Mouse (Mus musculus) bone marrow macrophage, adult 2 months (primary cell): Measurements from ENCODE around the gene Fcor. TPM values are rescaled to one million over a fixed set of nuclear protein-coding genes. Genes with fewer than 3 reads are reported as not detected.

Experiments used
- H3K27ac ChIP-seq: 2 replicates; pipeline ENCODE4 v1.5.1; 2012; ENCODE audit warnings: low read depth, low read length; ENCODE audit not compliant: insufficient read depth
- H3K4me1 ChIP-seq: 2 replicates; pipeline ENCODE4 v1.6.1; 2012; ENCODE audit warnings: low read length; ENCODE audit not compliant: control insufficient read depth, insufficient read depth
- H3K4me3 ChIP-seq: 2 replicates; pipeline ENCODE4 v1.5.1; 2012; ENCODE audit warnings: mild to moderate bottlenecking, low read length, moderate library complexity; ENCODE audit not compliant: insufficient read depth
- CTCF ChIP-seq: IDR thresholded peaks from 2 replicates; pipeline ENCODE4 v1.5.1; 2012; ENCODE audit warnings: low read depth, mild to moderate bottlenecking, low read length, moderate library complexity
- POLR2A ChIP-seq: IDR thresholded peaks from 2 replicates; pipeline ENCODE4 v1.6.1; 2012; ENCODE audit warnings: mild to moderate bottlenecking, low read depth, low read length, borderline replicate concordance
- polyA plus RNA-seq: library from polyadenylated mRNA; stranded (reverse); fragments of >200 nt; gene quantifications from 2 replicates; pipeline ENCODE4 v1.2.4, GENCODE M21; 2012; ENCODE audit not compliant: missing spikeins, insufficient read depth, insufficient read length

The Fcor gene
- polyA plus RNA-seq, 1 experiment, result 4.5 TPM

GRCm38 (mm10) chr8:3690774-3691173, 18.6 kb upstream of the Fcor start:
- no peak for TF ChIP-seq CTCF
- TF ChIP-seq POLR2A, result no peak
- no peak overlapping the region for H3K27ac ChIP-seq
- H3K4me1 ChIP-seq, result no peaks in the 10 kb centered on the region
- H3K4me3 ChIP-seq, result no peak overlapping the region

- Histone ChIP-seq H3K4me3 (no peak overlapping the region), H3K27ac (no peak overlapping the region), H3K4me1 (no peaks in the 10 kb centered on the region)
- TF ChIP-seq POLR2A (no peak), CTCF (no peak)
Measured at GRCm38 (mm10) chr8:3687537-3687936, 15.4 kb upstream of the Fcor start.

- H3K27ac ChIP-seq, result no peak overlapping the region
- no peak overlapping the region for H3K4me3 ChIP-seq
- no peak for TF ChIP-seq CTCF
- TF ChIP-seq POLR2A, result no peak
- H3K4me1 ChIP-seq, result no peaks in the 10 kb centered on the region
Measured at GRCm38 (mm10) chr8:3685422-3685821, 13.3 kb upstream of the Fcor start.

- Histone ChIP-seq H3K4me1 (no peaks in the 10 kb centered on the region), H3K27ac (no peak overlapping the region), H3K4me3 (no peak overlapping the region)
- TF ChIP-seq POLR2A (no peak), CTCF (no peak)
Measured at GRCm38 (mm10) chr8:3684530-3684929, 12.4 kb upstream of the Fcor start.

DNA sequence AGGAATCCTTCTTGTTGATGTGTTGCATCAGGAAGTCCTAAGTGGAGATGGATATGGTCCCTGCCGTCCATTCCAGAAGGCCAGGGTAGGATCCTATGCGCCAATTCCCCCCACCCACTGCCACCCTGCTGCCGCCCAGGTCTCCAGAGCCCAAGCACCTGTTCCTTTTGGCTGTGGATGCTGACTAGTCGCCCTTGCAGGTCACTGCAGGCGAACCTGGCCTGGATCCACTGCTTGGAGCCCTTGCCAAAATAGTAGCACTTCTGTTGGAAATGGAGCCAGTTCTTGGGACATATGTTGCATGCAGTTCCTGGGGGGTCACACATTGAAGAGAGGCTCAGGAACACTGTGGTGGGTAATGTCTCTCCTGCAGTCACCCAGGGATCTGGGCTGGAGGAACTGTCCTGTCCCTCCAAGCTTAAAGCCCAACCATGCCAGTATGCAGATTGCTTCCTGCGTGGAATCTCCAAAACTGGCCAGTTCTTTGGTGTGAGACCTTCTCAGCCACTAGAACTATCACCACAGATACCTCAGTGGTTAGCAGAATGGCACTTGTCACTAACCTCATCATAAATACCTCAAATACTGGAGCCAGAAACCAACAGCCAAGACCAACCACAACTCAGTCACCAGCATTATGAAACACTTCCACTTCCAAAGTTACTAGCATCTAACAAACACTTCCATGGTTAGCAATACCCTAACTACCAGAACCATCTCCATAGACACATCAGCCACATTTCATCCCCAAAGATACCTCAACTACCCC, 11.4 kb upstream of the Fcor start:
- H3K4me1 ChIP-seq, result no peaks in the 10 kb centered on the region
- H3K27ac ChIP-seq, result no peak overlapping the region
- no peak overlapping the region for H3K4me3 ChIP-seq
- TF ChIP-seq POLR2A (no peak), CTCF (no peak)

DNA sequence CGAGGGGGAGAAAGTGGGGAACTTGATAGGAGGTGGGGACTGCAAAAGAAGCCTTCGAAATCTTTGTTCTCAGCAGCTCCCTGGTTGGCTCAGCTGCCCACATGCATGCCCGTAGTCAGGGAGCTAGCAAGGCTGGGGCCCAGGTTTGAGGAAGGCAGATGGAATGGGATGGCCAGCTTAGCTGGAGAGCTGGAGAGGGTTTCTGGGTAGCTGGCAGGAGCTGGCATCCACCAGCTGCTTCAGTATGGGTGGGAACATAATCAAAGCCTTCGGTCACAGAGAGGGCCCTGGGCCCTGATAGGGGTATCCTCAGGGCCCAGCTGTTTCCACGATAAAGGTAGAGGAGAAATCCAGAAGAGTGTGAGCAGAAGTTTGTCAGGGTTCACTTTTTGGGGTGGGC, 10.3 kb upstream of the Fcor start:
- TF ChIP-seq CTCF (no peak), POLR2A (no peak)
- Histone ChIP-seq H3K27ac (no peak overlapping the region), H3K4me3 (no peak overlapping the region), H3K4me1 (no peaks in the 10 kb centered on the region)

DNA sequence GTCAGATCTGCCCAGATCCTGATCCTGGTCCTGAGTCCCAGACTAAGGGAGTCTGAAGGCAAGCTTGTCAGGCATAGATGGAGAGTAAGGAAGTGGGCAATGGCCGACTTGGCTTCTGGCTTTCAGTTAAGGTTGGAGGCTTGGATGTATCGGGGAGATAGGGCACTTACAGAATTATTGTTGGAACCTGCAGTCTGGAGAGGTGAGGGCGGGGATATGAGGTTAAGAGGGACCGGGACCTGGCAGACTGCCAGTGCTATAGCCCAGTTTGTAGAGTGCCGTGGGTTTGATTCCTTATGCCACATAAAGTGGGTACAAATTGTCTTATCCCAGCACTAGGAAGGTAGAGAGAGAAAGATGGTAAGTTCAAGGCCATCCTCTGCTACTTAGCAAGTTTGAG, 7.5 kb upstream of the Fcor start:
- Histone ChIP-seq H3K4me3 (no peak overlapping the region), H3K4me1 (peaks cover 3% of the 10 kb centered on the region; the same call in 1 of the 2 replicates), H3K27ac (no peak overlapping the region)
- TF ChIP-seq CTCF (no peak), POLR2A (no peak)

GRCm38 (mm10) chr8:3679236-3679635, 7.1 kb upstream of the Fcor start:
- Histone ChIP-seq H3K4me1 (peaks cover 3% of the 10 kb centered on the region; the same call in 1 of the 2 replicates), H3K4me3 (no peak overlapping the region), H3K27ac (no peak overlapping the region)
- TF ChIP-seq POLR2A, result no peak
- no peak for TF ChIP-seq CTCF

GRCm38 (mm10) chr8:3678831-3679230, 6.7 kb upstream of the Fcor start:
- Histone ChIP-seq H3K27ac (no peak overlapping the region), H3K4me1 (peaks cover 3% of the 10 kb centered on the region; the same call in 1 of the 2 replicates), H3K4me3 (no peak overlapping the region)
- TF ChIP-seq CTCF (no peak), POLR2A (no peak)

DNA sequence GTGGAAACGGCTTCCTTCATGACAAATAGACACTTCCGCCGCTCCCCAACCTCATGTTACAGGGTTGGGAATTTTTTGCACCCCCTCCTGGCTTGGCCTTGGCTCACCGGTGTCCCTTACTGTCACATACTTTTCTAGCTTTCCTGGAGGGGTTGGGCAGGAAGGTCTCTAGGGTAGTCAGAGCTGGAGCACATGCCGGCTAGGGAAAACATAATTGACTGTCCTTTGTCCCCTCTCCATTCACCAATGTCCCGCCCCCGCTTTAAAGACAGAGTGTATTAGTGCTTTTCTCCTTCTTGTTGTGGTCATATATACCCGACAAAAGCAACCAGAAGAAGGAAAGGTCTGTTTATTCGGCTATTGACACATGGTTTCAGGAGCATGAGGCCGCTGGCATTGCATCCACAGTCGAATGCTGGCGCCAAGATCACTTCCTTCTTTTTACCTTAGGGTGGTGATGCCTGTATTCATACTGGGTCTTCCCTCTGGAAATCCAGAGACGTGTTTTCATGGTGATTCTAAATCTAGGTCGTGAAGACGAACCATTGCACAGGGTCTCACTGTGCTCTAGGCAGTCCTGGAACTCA, 4.9 kb upstream of the Fcor start:
- no peak for TF ChIP-seq POLR2A
- TF ChIP-seq CTCF, result no peak
- Histone ChIP-seq H3K4me1 (peaks cover 6% of the 10 kb centered on the region), H3K27ac (peak overlapping the region; percentile 81), H3K4me3 (peak overlapping the region; percentile 93)
